Mouse (Mus musculus): ENCODE data around the gene Gsta1. TPM values are rescaled to one million over a fixed set of nuclear protein-coding genes. Genes with fewer than 3 reads are reported as not detected.

Gene Gsta1
- total and polyA plus RNA-seq, 2 experiments from 2014 or later, result not detected

DNA sequence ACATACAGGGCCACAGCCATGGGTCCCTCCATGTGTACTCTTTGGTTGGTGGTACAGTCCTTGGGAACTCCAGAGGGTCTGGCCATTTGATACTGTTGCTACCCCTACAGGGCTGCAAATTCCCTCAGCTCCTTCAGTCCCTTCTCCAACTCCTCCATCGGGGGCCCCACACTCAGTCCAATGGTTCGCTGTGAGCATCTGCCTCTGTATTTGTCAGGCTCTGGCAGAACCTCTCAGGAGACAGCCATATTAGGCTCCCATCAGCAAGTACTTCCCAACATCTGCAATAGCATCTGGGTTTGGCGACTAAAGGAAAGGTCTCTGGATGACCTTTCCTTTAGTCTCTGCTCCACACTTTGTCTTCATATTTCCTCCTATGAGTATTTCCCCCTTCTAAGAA, 18.9 kb upstream of the Gsta1 start:
- 92% methylated on average over 3 of the region's 3 CpGs for WGBS
- Histone ChIP-seq H3K4me1 (ENCODE audit: insufficient read depth, low read length) (no peaks in the 10 kb centered on the region), H3K27me3 (ENCODE audit: insufficient read depth, low read length) (no peaks in the 10 kb centered on the region), H3K9ac (replicated peaks; ENCODE audit: low read length) (no peak overlapping the region), H3K4me2 (ENCODE audit: low read depth, low read length) (no peak overlapping the region), H3K9me3 (ENCODE audit: low read length) (no peaks in the 10 kb centered on the region), H3K4me3 (ENCODE audit: low read length) (no peak overlapping the region), H3K27ac (no peak overlapping the region), H3K36me3 (ENCODE audit: insufficient read depth, low read length) (no peaks in the 10 kb centered on the region)
- no peak for TF ChIP-seq CTCF (IDR thresholded peaks at IDR 0.05; ENCODE audit: low read depth)
- ATAC-seq, result no peak
- DNase-seq (ENCODE audit: low spot score), result no peak

DNA sequence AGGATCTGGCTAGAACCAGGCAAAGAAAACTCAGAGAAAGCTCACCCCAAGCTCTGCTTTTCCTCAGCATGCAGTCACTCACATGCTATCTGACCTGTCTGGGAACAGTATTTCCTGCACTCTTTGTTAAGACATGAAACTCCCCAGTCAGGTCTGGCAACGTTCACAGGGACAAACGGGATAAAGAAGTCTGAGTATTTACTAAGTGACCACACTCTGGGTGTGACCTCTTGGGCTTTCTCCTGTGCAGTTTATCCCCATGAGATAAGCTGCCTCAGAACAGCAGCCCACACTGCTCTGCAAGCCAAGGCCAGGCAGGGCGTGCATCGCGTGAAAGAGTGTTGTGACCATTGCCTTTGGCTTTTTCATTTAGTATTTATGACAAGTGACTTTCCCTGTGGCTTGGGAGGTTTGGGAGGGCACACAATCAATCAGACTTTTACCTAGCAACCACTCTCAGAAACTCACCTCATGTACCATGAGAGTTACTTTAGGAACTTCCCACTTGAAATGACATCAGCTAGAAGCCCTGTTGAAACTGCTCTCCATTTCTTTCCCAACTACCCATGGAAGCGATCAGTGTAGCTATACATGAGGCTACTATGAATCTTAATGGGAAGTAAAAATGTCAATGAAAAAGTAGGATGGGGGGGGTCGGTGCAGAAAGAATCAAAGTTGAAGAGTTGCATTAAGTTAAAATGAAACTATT, 18.0 kb upstream of the Gsta1 start:
- ATAC-seq, result no peak
- H3K9me3 ChIP-seq (ENCODE audit: low read length), result no peaks in the 10 kb centered on the region
- H3K4me3 ChIP-seq (ENCODE audit: low read length), result no peak overlapping the region
- H3K27me3 ChIP-seq (ENCODE audit: insufficient read depth, low read length), result no peaks in the 10 kb centered on the region
- no peak overlapping the region for H3K9ac ChIP-seq (replicated peaks; ENCODE audit: low read length)
- DNase-seq (ENCODE audit: low spot score), result no peak
- WGBS, result 83% methylated on average over 7 of the region's 7 CpGs
- H3K4me1 ChIP-seq (ENCODE audit: insufficient read depth, low read length), result no peaks in the 10 kb centered on the region
- H3K4me2 ChIP-seq (ENCODE audit: low read depth, low read length), result no peak overlapping the region
- H3K36me3 ChIP-seq (ENCODE audit: insufficient read depth, low read length), result no peaks in the 10 kb centered on the region
- TF ChIP-seq CTCF (IDR thresholded peaks at IDR 0.05; ENCODE audit: low read depth), result no peak
- no peak overlapping the region for H3K27ac ChIP-seq

GRCm38 (mm10) chr9:78217074-78217473, 13.4 kb upstream of the Gsta1 start:
- Histone ChIP-seq H3K9me3 (ENCODE audit: low read length) (no peaks in the 10 kb centered on the region), H3K4me1 (ENCODE audit: insufficient read depth, low read length) (no peaks in the 10 kb centered on the region), H3K36me3 (ENCODE audit: insufficient read depth, low read length) (no peaks in the 10 kb centered on the region), H3K27ac (no peak overlapping the region), H3K4me2 (ENCODE audit: low read depth, low read length) (no peak overlapping the region), H3K4me3 (ENCODE audit: low read length) (no peak overlapping the region), H3K9ac (replicated peaks; ENCODE audit: low read length) (no peak overlapping the region), H3K27me3 (ENCODE audit: insufficient read depth, low read length) (no peaks in the 10 kb centered on the region)
- no peak for TF ChIP-seq CTCF (IDR thresholded peaks at IDR 0.05; ENCODE audit: low read depth)
- ATAC-seq (no peak), DNase-seq (ENCODE audit: low spot score) (no peak)
- WGBS, result 83% methylated on average over 4 of the region's 4 CpGs

- H3K36me3 ChIP-seq (ENCODE audit: insufficient read depth, low read length), result no peaks in the 10 kb centered on the region
- ATAC-seq, result no peak
- DNase-seq (ENCODE audit: low spot score), result no peak
Observed at GRCm38 (mm10) chr9:78222616-78223015, 7.8 kb upstream of the Gsta1 start.

GRCm38 (mm10) chr9:78223221-78223902, 7.1 kb upstream of the Gsta1 start:
- Histone ChIP-seq H3K27me3 (ENCODE audit: insufficient read depth, low read length) (no peaks in the 10 kb centered on the region), H3K4me2 (ENCODE audit: low read depth, low read length) (no peak overlapping the region), H3K9me3 (ENCODE audit: low read length) (no peaks in the 10 kb centered on the region), H3K9ac (replicated peaks; ENCODE audit: low read length) (no peak overlapping the region), H3K36me3 (ENCODE audit: insufficient read depth, low read length) (no peaks in the 10 kb centered on the region), H3K4me3 (ENCODE audit: low read length) (no peak overlapping the region), H3K4me1 (ENCODE audit: insufficient read depth, low read length) (no peaks in the 10 kb centered on the region), H3K27ac (no peak overlapping the region)
- no peak for TF ChIP-seq CTCF (IDR thresholded peaks at IDR 0.05; ENCODE audit: low read depth)
- DNase-seq (ENCODE audit: low spot score) (no peak), ATAC-seq (no peak)
- 80% methylated on average over 10 of the region's 10 CpGs for WGBS

More at GRCm38 (mm10) chr9:78222616-78223015, 7.8 kb upstream of the Gsta1 start:
- Histone ChIP-seq H3K4me2 (ENCODE audit: low read depth, low read length) (no peak overlapping the region), H3K27ac (no peak overlapping the region), H3K9me3 (ENCODE audit: low read length) (no peaks in the 10 kb centered on the region), H3K4me3 (ENCODE audit: low read length) (no peak overlapping the region), H3K9ac (replicated peaks; ENCODE audit: low read length) (no peak overlapping the region), H3K4me1 (ENCODE audit: insufficient read depth, low read length) (no peaks in the 10 kb centered on the region), H3K27me3 (ENCODE audit: insufficient read depth, low read length) (no peaks in the 10 kb centered on the region)
- TF ChIP-seq CTCF (IDR thresholded peaks at IDR 0.05; ENCODE audit: low read depth), result no peak
- 81% methylated on average over 8 of the region's 8 CpGs for WGBS

DNA sequence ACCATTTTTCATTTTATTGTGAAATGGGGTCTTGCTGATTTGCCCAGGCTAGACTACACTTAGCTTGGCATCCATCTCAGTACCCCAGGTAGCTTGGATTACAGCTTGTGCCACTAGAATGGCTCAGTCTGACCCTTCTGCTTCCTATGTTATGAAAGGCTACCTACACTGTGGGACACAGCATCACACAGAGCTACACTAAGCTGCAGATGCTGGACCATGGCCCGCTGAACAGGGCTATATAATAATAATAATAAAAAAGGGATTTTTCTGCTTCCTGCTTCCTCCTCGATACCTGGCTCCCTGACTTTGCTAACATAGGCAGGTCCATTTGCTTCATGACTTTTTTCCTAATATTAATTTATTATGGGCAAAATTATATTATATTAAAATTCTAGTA, 6.0 kb upstream of the Gsta1 start:
- H3K4me2 ChIP-seq (ENCODE audit: low read depth, low read length), result no peak overlapping the region
- TF ChIP-seq CTCF (IDR thresholded peaks at IDR 0.05; ENCODE audit: low read depth), result no peak
- no peaks in the 10 kb centered on the region for H3K9me3 ChIP-seq (ENCODE audit: low read length)
- H3K27me3 ChIP-seq (ENCODE audit: insufficient read depth, low read length), result no peaks in the 10 kb centered on the region
- H3K9ac ChIP-seq (replicated peaks; ENCODE audit: low read length), result no peak overlapping the region
- 91% methylated on average over 2 of the region's 2 CpGs for WGBS
- H3K36me3 ChIP-seq (ENCODE audit: insufficient read depth, low read length), result no peaks in the 10 kb centered on the region
- ATAC-seq, result no peak
- no peaks in the 10 kb centered on the region for H3K4me1 ChIP-seq (ENCODE audit: insufficient read depth, low read length)
- no peak for DNase-seq (ENCODE audit: low spot score)
- no peak overlapping the region for H3K4me3 ChIP-seq (ENCODE audit: low read length)
- no peak overlapping the region for H3K27ac ChIP-seq

DNA sequence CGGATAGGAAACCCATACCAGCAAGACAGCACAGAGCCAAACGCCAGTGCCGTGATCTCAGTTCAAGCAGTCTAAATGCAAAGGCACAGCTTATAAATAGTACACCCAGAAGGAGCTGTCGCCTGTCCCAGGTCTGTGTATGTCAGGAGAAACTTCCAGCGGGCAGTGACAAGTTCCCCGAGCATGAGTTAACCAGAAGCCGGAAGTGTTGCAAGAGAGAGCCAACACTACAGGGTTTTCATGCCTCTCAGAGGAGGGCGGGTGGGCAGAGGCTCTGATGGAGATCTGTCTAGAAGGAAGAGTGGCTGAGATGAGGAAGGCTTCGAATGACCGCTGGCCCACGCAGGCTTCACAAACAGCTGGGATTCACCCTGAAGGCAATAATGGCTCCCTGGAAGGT, 5.2 kb upstream of the Gsta1 start:
- whole genome bisulfite sequencing, result 83% methylated on average over 11 of the region's 11 CpGs
- no peak overlapping the region for H3K4me3 ChIP-seq (ENCODE audit: low read length)

More for the DNA sequence above, 5.2 kb upstream of the Gsta1 start:
- no peak overlapping the region for H3K9ac ChIP-seq (replicated peaks; ENCODE audit: low read length)
- H3K27me3 ChIP-seq (ENCODE audit: insufficient read depth, low read length), result no peaks in the 10 kb centered on the region
- ATAC-seq (no peak), DNase-seq (ENCODE audit: low spot score) (no peak)
- no peak overlapping the region for H3K4me2 ChIP-seq (ENCODE audit: low read depth, low read length)
- H3K4me1 ChIP-seq (ENCODE audit: insufficient read depth, low read length), result no peaks in the 10 kb centered on the region
- no peak overlapping the region for H3K27ac ChIP-seq
- H3K36me3 ChIP-seq (ENCODE audit: insufficient read depth, low read length), result no peaks in the 10 kb centered on the region
- H3K9me3 ChIP-seq (ENCODE audit: low read length), result no peaks in the 10 kb centered on the region
- TF ChIP-seq CTCF (IDR thresholded peaks at IDR 0.05; ENCODE audit: low read depth), result no peak
